Mouse (Mus musculus) MEL (cell line): ENCODE results near the gene Trim6. TPM values are rescaled to one million over a fixed set of nuclear protein-coding genes. Genes with fewer than 3 reads are reported as not detected.
A peak's percentile ranks its signal among the peaks of the same experiment; 100 is the strongest.

ENCODE experiments used
- DNase-seq: peaks from one replicate; pipeline ENCODE4 v3.0.0; 2011; ENCODE audit warnings: low read depth, low spot score
- H3K27ac ChIP-seq: 2 replicates; pipeline ENCODE4 v1.5.1; 2012; ENCODE audit warnings: low read depth, mild to moderate bottlenecking, control low read depth, low read length, moderate library complexity; ENCODE audit not compliant: control insufficient read depth
- H3K27me3 ChIP-seq, 2 experiments: fragments of 150-350 bp in 1 of 2; sonication (generic) in 1 of 2; 2 replicates each; pipeline ENCODE4 v1.6.1; 2012; ENCODE audit warnings: low read length in 2 of 2, mild to moderate bottlenecking in 2 of 2, improper control_type of control experiment in 1 of 2, moderate library complexity in 1 of 2; ENCODE audit not compliant: insufficient read depth in 2 of 2, control insufficient read depth in 1 of 2
- H3K36me3 ChIP-seq, 2 experiments: 2 replicates each; pipeline ENCODE4 v1.6.1; 2012 to 2014; ENCODE audit warnings: low read length in 2 of 2, improper control_type of control experiment in 1 of 2, inconsistent platforms in 1 of 2, mild to moderate bottlenecking in 1 of 2; ENCODE audit not compliant: insufficient read depth in 2 of 2, control insufficient read depth in 1 of 2
- H3K4me1 ChIP-seq, 2 experiments: fragments of 150-350 bp in 1 of 2; sonication (generic) in 1 of 2; 2 replicates each; pipeline ENCODE4 v1.6.1; 2012; ENCODE audit warnings: low read length in 2 of 2, improper control_type of control experiment in 1 of 2, mild to moderate bottlenecking in 1 of 2; ENCODE audit not compliant: insufficient read depth in 2 of 2, control insufficient read depth in 1 of 2
- H3K4me3 ChIP-seq, 2 experiments: fragments of 150-350 bp in 1 of 2; sonication (generic) in 1 of 2; 2 replicates each; pipeline ENCODE4 v1.5.1; 2012; ENCODE audit warnings: low read depth in 2 of 2, low read length in 2 of 2, mild to moderate bottlenecking in 2 of 2, moderate library complexity in 2 of 2, control low read depth in 1 of 2, improper control_type of control experiment in 1 of 2; ENCODE audit not compliant: control insufficient read depth in 1 of 2, insufficient read depth in 1 of 2
- H3K79me2 ChIP-seq: 2 replicates; pipeline ENCODE4 v1.6.1; 2012; ENCODE audit warnings: mild to moderate bottlenecking, low read length, moderate library complexity; ENCODE audit not compliant: control insufficient read depth, poor library complexity, insufficient read depth
- H3K9ac ChIP-seq: 2 replicates; pipeline ENCODE4 v1.6.1; 2012; ENCODE audit warnings: low read depth, mild to moderate bottlenecking, control low read depth, low read length, moderate library complexity; ENCODE audit not compliant: control insufficient read depth, poor library complexity, severe bottlenecking
- H3K9me3 ChIP-seq: fragments of 150-350 bp; sonication (generic); replicated peaks from 2 replicates; pipeline ENCODE4 v1.6.1; 2012; ENCODE audit warnings: mild to moderate bottlenecking, low read length, improper control_type of control experiment, moderate library complexity; ENCODE audit not compliant: insufficient read depth
- BHLHE40 ChIP-seq: IDR thresholded peaks from 2 replicates; pipeline ENCODE4 v1.6.1; 2012; ENCODE audit warnings: low read depth, mild to moderate bottlenecking, inconsistent platforms, low read length, improper control_type of control experiment, borderline replicate concordance
- CTCF ChIP-seq, 3 experiments: IDR thresholded peaks in 2 of 3; conservative IDR thresholded peaks in 1 of 3; 2 replicates each; pipeline ENCODE4 v1.5.1; 2011 to 2012; ENCODE audit warnings: low read length in 3 of 3, low read depth in 2 of 3, mild to moderate bottlenecking in 2 of 3, improper control_type of control experiment in 1 of 3, inconsistent platforms in 1 of 3, mixed read lengths in 1 of 3, moderate library complexity in 1 of 3; ENCODE audit not compliant: control insufficient read depth in 1 of 3, insufficient read depth in 1 of 3, poor library complexity in 1 of 3, severe bottlenecking in 1 of 3
- EP300 ChIP-seq, 2 experiments: IDR thresholded peaks; 2 replicates each; pipeline ENCODE4 v1.6.1; 2011; ENCODE audit warnings: improper control_type of control experiment in 2 of 2, low read length in 2 of 2, low read depth in 1 of 2, mild to moderate bottlenecking in 1 of 2
- GABPA ChIP-seq: IDR thresholded peaks from 2 replicates; pipeline ENCODE4 v1.6.1; 2012; ENCODE audit warnings: low read depth, mild to moderate bottlenecking, inconsistent platforms, low read length, improper control_type of control experiment, moderate library complexity
- GATA1 ChIP-seq: IDR thresholded peaks from 2 replicates; pipeline ENCODE4 v1.6.1; 2011; ENCODE audit warnings: low read depth, low read length, improper control_type of control experiment
- HCFC1 ChIP-seq: IDR thresholded peaks from 2 replicates; pipeline ENCODE4 v1.6.1; 2012; ENCODE audit warnings: low read depth, mild to moderate bottlenecking, inconsistent platforms, low read length, improper control_type of control experiment, moderate library complexity
- JUND ChIP-seq: IDR thresholded peaks from 2 replicates; pipeline ENCODE4 v1.6.1; 2011; ENCODE audit warnings: low read depth, mild to moderate bottlenecking, improper control_type of control experiment, low read length
- MAZ ChIP-seq: IDR thresholded peaks from 2 replicates; pipeline ENCODE4 v1.6.1; 2012; ENCODE audit warnings: low read depth, mild to moderate bottlenecking, inconsistent platforms, low read length, improper control_type of control experiment
- MXI1 ChIP-seq: IDR thresholded peaks from 2 replicates; pipeline ENCODE4 v1.6.1; 2011; ENCODE audit warnings: mild to moderate bottlenecking, low read depth, low read length, improper control_type of control experiment
- RAD21 ChIP-seq: IDR thresholded peaks from 2 replicates; pipeline ENCODE4 v1.6.1; 2011; ENCODE audit warnings: mild to moderate bottlenecking, low read depth, low read length, improper control_type of control experiment
- RCOR1 ChIP-seq: IDR thresholded peaks from 2 replicates; pipeline ENCODE4 v1.6.1; 2012; ENCODE audit warnings: low read depth, mild to moderate bottlenecking, inconsistent platforms, low read length, improper control_type of control experiment
- SIN3A ChIP-seq: IDR thresholded peaks from 2 replicates; pipeline ENCODE4 v1.6.1; 2012; ENCODE audit warnings: low read length, improper control_type of control experiment, inconsistent platforms
- SMC3 ChIP-seq: IDR thresholded peaks from 2 replicates; pipeline ENCODE4 v1.6.1; 2011; ENCODE audit warnings: low read depth, low read length, improper control_type of control experiment
- UBTF ChIP-seq: IDR thresholded peaks from 2 replicates; pipeline ENCODE4 v1.6.1; 2012; ENCODE audit warnings: low read depth, mild to moderate bottlenecking, inconsistent platforms, low read length, improper control_type of control experiment, moderate library complexity, borderline replicate concordance; ENCODE audit not compliant: insufficient read depth
- USF1 ChIP-seq: IDR thresholded peaks from 2 replicates; pipeline ENCODE4 v1.6.1; 2014; ENCODE audit warnings: low read depth, mild to moderate bottlenecking, inconsistent platforms, low read length, improper control_type of control experiment, moderate library complexity
- USF2 ChIP-seq, 2 experiments: IDR thresholded peaks; 2 replicates each; pipeline ENCODE4 v1.6.1; 2011 to 2012; ENCODE audit warnings: improper control_type of control experiment in 2 of 2, low read length in 2 of 2, borderline replicate concordance in 1 of 2, inconsistent platforms in 1 of 2, low read depth in 1 of 2, mild to moderate bottlenecking in 1 of 2; ENCODE audit not compliant: insufficient read depth in 1 of 2
- ZC3H11A ChIP-seq: IDR thresholded peaks from 2 replicates; pipeline ENCODE4 v1.6.1; 2012; ENCODE audit warnings: low read depth, mild to moderate bottlenecking, inconsistent platforms, low read length, improper control_type of control experiment
- ZMIZ1 ChIP-seq: IDR thresholded peaks from 2 replicates; pipeline ENCODE4 v1.6.1; 2012; ENCODE audit warnings: low read depth, mild to moderate bottlenecking, inconsistent platforms, low read length, improper control_type of control experiment, moderate library complexity
- polyA plus RNA-seq, 2 experiments: library from polyadenylated mRNA; stranded (reverse) in 1 of 2; unstranded in 1 of 2; fragments of >175 nt in 1 of 2; fragments of >200 nt in 1 of 2; gene quantifications; 2 replicates each; pipeline versions ENCODE4 v1.2.1 to v1.2.4; 2012; ENCODE audit warnings: low replicate concordance in 2 of 2, low read depth in 1 of 2; ENCODE audit not compliant: insufficient read length in 2 of 2, insufficient read depth in 1 of 2, missing spikeins in 1 of 2
- total RNA-seq: library from RNA; depleted of rRNA; stranded (reverse); fragments of 300-350 nt; gene quantifications from 2 replicates; pipeline ENCODE4 v1.2.3, GENCODE M21; 2012

Trim6 gene
- total and polyA plus RNA-seq, 3 experiments, result 4.1 TPM; not detected in 2

- TF ChIP-seq SIN3A (no peak), SMC3 (no peak), ZMIZ1 (no peak), HCFC1 (no peak)
- TF ChIP-seq, all 39 proteins: peak for 0
- Histone ChIP-seq H3K4me1 (no peaks in the 10 kb centered on the region), H3K36me3 (no peaks in the 10 kb centered on the region), H3K9ac (no peak within 1 kb of the TSS), H3K9me3 (no peaks in the 10 kb centered on the region), H3K4me3 (no peak within 1 kb of the TSS), H3K79me2 (no peaks in the 10 kb centered on the region), H3K27ac (no peak within 1 kb of the TSS), H3K27me3 (peaks cover 2 to 4% of the 10 kb centered on the region in 2 experiments; a peak in 3 of 4 replicates)
- DNase-seq, result no peak
Measured at GRCm38 (mm10) chr7:104195885-104196284, 22.7 kb upstream of the Trim6 start, which contains the start of gene Olfr649. Gene Olfr649 (minus strand): TSS chr7:104195985.

GRCm38 (mm10) chr7:104199822-104200221 lies 18.8 kb upstream of the Trim6 start:
- peak; percentile 77 for DNase-seq
- TF ChIP-seq EP300 (IDR thresholded peaks at IDR 0.05; ENCODE audit: low read depth in 1 of 2, low read length in 2 of 2), result no peak
- peak; percentile 34; the same call in 1 of the 2 replicates for TF ChIP-seq GATA1
- TF ChIP-seq RAD21, result peak; percentile 87
- no peak for TF ChIP-seq ZMIZ1
- no peak for TF ChIP-seq MXI1
- TF ChIP-seq UBTF, result no peak
- peak; percentile 66 for TF ChIP-seq SMC3
- no peak for TF ChIP-seq RCOR1
- peak; percentile 60 for TF ChIP-seq ZC3H11A
- no peak for TF ChIP-seq USF2 (IDR thresholded peaks at IDR 0.05; ENCODE audit: borderline replicate concordance in 1 of 2, insufficient read depth in 1 of 2, low read depth in 1 of 2, low read length in 2 of 2)
- no peak for TF ChIP-seq MAZ
- TF ChIP-seq JUND, result no peak
- TF ChIP-seq USF1, result no peak
- TF ChIP-seq BHLHE40, result no peak
- no peak for TF ChIP-seq GABPA
- TF ChIP-seq CTCF (IDR thresholded peaks at IDR 0.05 in 2 of 3, conservative IDR thresholded peaks at IDR 0.05 in 1 of 3; ENCODE audit: control insufficient read depth in 1 of 3, insufficient read depth in 1 of 3, low read depth in 2 of 3, low read length in 3 of 3, poor library complexity in 1 of 3, severe bottlenecking in 1 of 3), result peak; percentile 89 to 99 (median 92)
- TF ChIP-seq, all 39 proteins: peak for 5
- Histone ChIP-seq H3K36me3 (no peaks in the 10 kb centered on the region), H3K9ac (no peak overlapping the region), H3K4me1 (no peaks in the 10 kb centered on the region), H3K27ac (no peak overlapping the region), H3K79me2 (no peaks in the 10 kb centered on the region), H3K9me3 (no peaks in the 10 kb centered on the region), H3K4me3 (no peak overlapping the region), H3K27me3 (peaks cover 2 to 3% of the 10 kb centered on the region in 2 experiments)
